Mouse (Mus musculus): ENCODE data around the gene Smyd1.

- TF ChIP-seq POLR2A (IDR thresholded peaks at IDR 0.05; ENCODE audit: insufficient read depth, low read depth, low read length): no peak
- no peak for TF ChIP-seq CTCF (IDR thresholded peaks at IDR 0.05; ENCODE audit: insufficient read depth, low read depth, low read length)
Observed at GRCm38 (mm10) chr6:71279418-71279817, 42.6 kb downstream of the Smyd1 start.
